In genomic region chr11:34899400-34899799, GRCm38 (mm10) we compare ENCODE assay signal across 12 mouse cellular contexts.
DNase-seq lines count a peak whose midpoint lies in the region; ATAC-seq and TF ChIP-seq lines count a peak whose summit lies in the region.
"Had no signal": no experiment of that assay in that cellular context is flagged by ENCODE, and none has a peak within 500 bp of the region (broad histone marks: within the 10 kb centered on the region; RNA-seq: fewer than 3 reads in every experiment).

No protein-coding gene starts in this region.

- no peak for TF ChIP-seq EP300 in lung, postnatal 0 days (IDR thresholded peaks at IDR 0.05)

- H3K9ac ChIP-seq in lung, postnatal 0 days (replicated peaks; ENCODE audit: low read depth), result no peak overlapping the region
- H3K9ac ChIP-seq in midbrain, postnatal 0 days (replicated peaks; ENCODE audit: low read length, poor library complexity, severe bottlenecking), result no peak overlapping the region
- H3K9ac ChIP-seq: intestine, embryonic 15.5 days; liver, embryonic 13.5 days; neural tube, embryonic 12.5 days had no signal

- DNase-seq in adrenal gland, postnatal 10 days, result peak; percentile 20
- DNase-seq in adrenal gland, postnatal 25 days, result no peak
- peak; percentile 7 for DNase-seq in retina, postnatal 1 day
- DNase-seq in retina, embryonic 14.5 days (ENCODE audit: low spot score), result no peak
- DNase-seq in lung, postnatal 0 days (ENCODE audit: low spot score), result peak; percentile 7
- DNase-seq in left cerebral cortex, adult 11 months (ENCODE audit: low spot score), result no peak
- no peak for DNase-seq in midbrain, postnatal 0 days (ENCODE audit: low spot score)
- no peak for DNase-seq in right cerebral cortex, postnatal 14 days
- DNase-seq: cerebellum, postnatal 36 days; liver, embryonic 13.5 days had no signal

- no peaks in the 10 kb centered on the region for H3K9me3 ChIP-seq in lung, postnatal 0 days (ENCODE audit: low read length)
- H3K9me3 ChIP-seq in midbrain, postnatal 0 days (ENCODE audit: low read length), result no peaks in the 10 kb centered on the region
- H3K9me3 ChIP-seq: intestine, embryonic 15.5 days; liver, embryonic 13.5 days; neural tube, embryonic 12.5 days had no signal

- ATAC-seq in lung, postnatal 0 days, result peak; percentile 52
- no peak for ATAC-seq in midbrain, postnatal 0 days (ENCODE audit: low FRiP score)
- ATAC-seq: intestine, embryonic 15.5 days had no signal

- no peak overlapping the region for H3K27ac ChIP-seq in lung, postnatal 0 days (ENCODE audit: low read length)
- H3K27ac ChIP-seq in midbrain, postnatal 0 days (ENCODE audit: low read depth, low read length), result no peak overlapping the region
- H3K27ac ChIP-seq: intestine, embryonic 15.5 days; liver, embryonic 13.5 days; neural tube, embryonic 12.5 days had no signal

- H3K4me2 ChIP-seq in lung, postnatal 0 days (replicated peaks; ENCODE audit: low read depth, low read length), result no peak overlapping the region
- no peak overlapping the region for H3K4me2 ChIP-seq in midbrain, postnatal 0 days (ENCODE audit: low read depth, low read length, poor library complexity, severe bottlenecking)
- H3K4me2 ChIP-seq: intestine, embryonic 15.5 days; liver, embryonic 13.5 days; neural tube, embryonic 12.5 days had no signal

- no peak overlapping the region for H3K4me3 ChIP-seq in lung, postnatal 0 days (ENCODE audit: low read depth, low read length)
- no peak overlapping the region for H3K4me3 ChIP-seq in midbrain, postnatal 0 days (ENCODE audit: low read depth, low read length)
- H3K4me3 ChIP-seq: intestine, embryonic 15.5 days; liver, embryonic 13.5 days; neural tube, embryonic 12.5 days had no signal

- H3K27me3 ChIP-seq in lung, postnatal 0 days (replicated peaks; ENCODE audit: insufficient read depth, low read length), result no peaks in the 10 kb centered on the region
- no peaks in the 10 kb centered on the region for H3K27me3 ChIP-seq in midbrain, postnatal 0 days (ENCODE audit: insufficient read depth, low read length)
- H3K27me3 ChIP-seq: intestine, embryonic 15.5 days; liver, embryonic 13.5 days; neural tube, embryonic 12.5 days had no signal

- H3K36me3 ChIP-seq in lung, postnatal 0 days (ENCODE audit: insufficient read depth, low read length), result no peaks in the 10 kb centered on the region
- H3K36me3 ChIP-seq in midbrain, postnatal 0 days (ENCODE audit: insufficient read depth, low read length), result no peaks in the 10 kb centered on the region
- H3K36me3 ChIP-seq: intestine, embryonic 15.5 days; liver, embryonic 13.5 days; neural tube, embryonic 12.5 days had no signal

- H3K4me1 ChIP-seq in lung, postnatal 0 days (ENCODE audit: insufficient read depth, low read depth, low read length), result no peaks in the 10 kb centered on the region
- H3K4me1 ChIP-seq in midbrain, postnatal 0 days (ENCODE audit: insufficient read depth, low read length), result no peaks in the 10 kb centered on the region
- H3K4me1 ChIP-seq: intestine, embryonic 15.5 days; liver, embryonic 13.5 days; neural tube, embryonic 12.5 days had no signal

- TF ChIP-seq CTCF in lung, postnatal 0 days (IDR thresholded peaks at IDR 0.05), result no peak
- no peak for TF ChIP-seq CTCF in midbrain, postnatal 0 days (IDR thresholded peaks at IDR 0.05)

- 46% methylated on average over 3 of the region's 3 CpGs for WGBS in lung, postnatal 0 days
- 75% methylated on average over 3 of the region's 3 CpGs for WGBS in midbrain, postnatal 0 days

Comparison
In these comparisons a context has a peak if more than half of its experiments do, and no peak if none do; other contexts are left out.
1. DNase-seq: peak in adrenal gland, postnatal 10 days (single experiment), retina, postnatal 1 day (single experiment) and lung, postnatal 0 days (single experiment); none in adrenal gland, postnatal 25 days (single experiment), retina, embryonic 14.5 days (single experiment), left cerebral cortex, adult 11 months (single experiment), midbrain, postnatal 0 days (single experiment) and right cerebral cortex, postnatal 14 days (single experiment).